Mouse (Mus musculus) liver, adult (tissue): ENCODE results near the gene Nsun6.

ENCODE experiments used
- GATA4 ChIP-seq: IDR thresholded peaks from 2 replicates; pipeline ENCODE4 v1.6.1; 2014; ENCODE audit warnings: mild to moderate bottlenecking, low read length; ENCODE audit not compliant: insufficient replicate concordance

The Nsun6 gene

DNA sequence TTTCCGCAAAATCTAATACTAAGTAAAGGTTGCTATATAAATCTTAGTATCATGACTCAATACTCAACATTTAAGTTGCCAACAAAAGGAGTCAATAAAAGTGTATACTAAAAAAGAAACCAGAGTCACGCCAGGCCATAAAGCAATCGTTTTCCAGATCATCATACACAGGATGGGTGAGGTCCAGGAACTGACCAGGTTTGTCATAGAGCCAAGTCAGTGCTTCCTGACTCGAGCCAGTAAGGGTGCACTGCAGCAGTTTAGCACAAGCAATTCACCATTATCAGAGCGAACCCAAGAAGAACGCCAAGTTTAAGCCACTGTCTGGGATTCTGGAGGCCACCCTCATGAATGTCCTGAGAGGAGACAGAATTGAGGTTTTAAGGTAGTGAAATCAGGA, 16.2 kb downstream of the Nsun6 start:
- no peak for TF ChIP-seq GATA4

GRCm38 (mm10) chr2:15027816-15028215, 27.1 kb downstream of the Nsun6 start:
- no peak for TF ChIP-seq GATA4

DNA sequence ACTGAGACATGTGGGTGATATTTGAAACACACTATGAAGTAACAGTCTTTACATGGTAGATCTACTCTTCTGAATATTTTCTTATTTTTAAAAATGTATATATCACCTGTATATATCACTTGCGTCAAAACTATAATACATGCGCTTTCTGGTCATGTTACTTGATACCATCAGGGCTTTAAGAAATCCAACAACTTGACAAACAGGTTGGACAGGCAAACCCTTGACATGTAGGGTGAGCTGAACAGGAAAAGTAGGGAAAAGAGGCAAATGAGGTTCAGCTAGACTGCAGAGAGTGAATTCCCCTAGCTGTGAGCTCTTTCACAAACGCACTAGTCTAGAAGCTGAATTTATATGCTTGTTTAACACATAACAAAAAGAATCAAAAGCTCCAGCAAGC, 28.1 kb downstream of the Nsun6 start:
- no peak for TF ChIP-seq GATA4

DNA sequence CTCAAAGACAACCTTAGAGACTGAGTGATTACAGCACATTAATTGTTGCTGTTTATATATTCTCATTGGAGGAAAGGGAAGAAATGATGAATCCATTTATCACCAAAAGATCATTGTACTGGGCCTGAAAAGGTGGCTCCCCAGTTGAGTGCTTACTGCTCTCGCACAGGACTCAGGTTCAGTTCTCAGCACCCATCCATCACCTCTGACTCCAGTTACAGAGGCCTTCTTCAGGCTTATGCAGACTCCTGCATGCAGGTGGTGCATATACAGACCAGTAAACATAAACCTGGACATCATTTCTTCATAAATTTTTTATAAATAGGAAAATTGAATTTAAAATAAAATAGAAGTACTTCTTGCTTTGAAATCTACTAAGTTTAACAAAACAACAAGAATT, 46.8 kb downstream of the Nsun6 start:
- TF ChIP-seq GATA4 = no peak

DNA sequence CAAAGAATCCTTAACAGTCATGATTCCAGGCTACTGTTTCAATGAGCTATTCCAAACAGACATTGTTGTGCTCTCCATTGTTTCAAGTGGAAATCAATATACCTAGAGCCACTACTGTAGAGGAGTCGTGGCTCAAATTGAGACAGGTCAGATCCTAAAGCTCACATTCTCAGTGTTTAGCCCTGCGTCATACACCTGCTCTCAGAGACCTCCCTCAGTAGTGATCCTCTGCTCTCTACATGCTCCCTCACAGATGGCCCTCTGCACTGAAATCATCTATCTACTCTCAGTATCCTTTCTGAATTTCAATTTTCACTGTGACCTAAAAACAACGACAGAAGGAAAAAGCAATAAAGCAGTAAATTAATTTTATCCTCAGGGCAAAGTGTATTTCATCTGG, 47.3 kb downstream of the Nsun6 start:
- no peak for TF ChIP-seq GATA4

DNA sequence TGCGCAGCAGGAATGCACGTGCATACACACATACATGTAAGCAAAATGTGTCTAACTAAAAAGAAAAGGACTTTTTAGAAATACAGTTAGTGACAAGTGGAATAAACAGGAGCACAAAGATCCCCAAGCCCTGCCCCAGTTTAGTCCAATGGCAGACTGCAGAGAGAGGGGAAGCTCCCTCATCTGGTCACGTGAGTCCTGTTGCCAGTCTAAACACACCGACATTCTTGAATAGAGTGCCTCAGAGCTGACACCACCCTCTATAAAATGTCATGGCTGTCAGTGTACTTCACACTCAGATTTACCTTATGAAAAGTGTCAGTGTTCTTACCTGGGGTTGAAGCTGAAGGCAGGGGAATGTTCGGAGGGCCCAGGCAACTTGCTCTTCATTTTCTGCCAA, 57.0 kb downstream of the Nsun6 start:
- no peak for TF ChIP-seq GATA4

- TF ChIP-seq GATA4 = no peak
Observed at GRCm38 (mm10) chr2:14996036-14996435, 58.8 kb downstream of the Nsun6 start.

DNA sequence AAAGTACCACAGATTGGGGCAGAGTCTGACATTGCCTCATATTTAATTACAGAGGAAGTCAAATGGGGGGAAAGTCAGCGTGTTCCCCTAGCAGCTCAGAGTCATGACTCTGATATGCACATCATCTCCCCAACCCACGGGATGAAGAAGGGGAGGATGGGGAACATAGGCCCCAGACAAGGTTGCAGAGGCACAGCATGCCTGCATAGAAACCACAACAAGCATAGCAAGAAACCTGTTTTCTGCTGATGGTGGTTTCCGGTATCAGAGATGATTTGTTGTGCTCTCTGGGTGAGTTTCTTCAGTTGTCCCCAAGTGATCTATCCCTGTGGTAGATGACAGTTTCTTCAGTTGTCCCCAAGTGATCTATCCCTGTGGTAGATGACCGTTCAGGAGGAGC, 62.3 kb downstream of the Nsun6 start:
- TF ChIP-seq GATA4 = no peak

DNA sequence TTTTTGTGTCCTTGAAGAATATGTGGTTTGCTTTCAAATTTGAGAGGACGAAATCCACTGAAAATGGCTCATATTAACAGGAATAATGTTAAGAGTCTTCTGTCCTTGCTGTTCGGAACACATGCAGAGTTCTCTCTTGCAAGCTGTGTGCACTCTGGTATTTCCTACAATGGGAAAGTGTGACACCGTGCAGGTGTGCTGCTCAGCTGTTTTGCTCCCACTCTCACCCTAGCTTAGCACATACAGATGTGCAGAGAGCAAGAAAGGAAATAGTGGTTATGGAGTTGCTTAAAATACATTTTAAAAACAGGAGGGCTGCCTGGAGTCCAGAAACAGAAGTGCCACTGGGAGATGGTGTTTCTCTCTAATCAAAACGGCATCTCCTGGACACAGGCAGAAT, 65.5 kb downstream of the Nsun6 start:
- no peak for TF ChIP-seq GATA4

DNA sequence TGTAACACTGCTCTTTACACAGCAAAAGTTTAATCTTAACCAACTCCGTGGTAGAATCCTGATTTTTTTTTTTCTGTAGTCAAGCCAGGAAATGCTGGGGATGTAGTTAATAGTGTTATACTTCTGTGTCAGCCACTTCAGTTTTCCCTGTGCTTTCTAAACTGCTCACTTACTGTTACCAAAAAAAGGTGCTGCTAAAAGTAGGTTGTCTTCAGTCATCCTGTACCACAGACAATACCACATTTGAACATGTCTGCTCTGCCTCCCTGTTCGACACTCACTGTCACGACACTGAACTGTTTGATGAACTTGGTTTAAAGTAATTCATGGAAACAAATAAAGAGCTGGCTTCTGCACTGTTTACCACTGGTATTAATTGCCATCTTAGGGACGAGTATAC, 66.4 kb downstream of the Nsun6 start:
- TF ChIP-seq GATA4 = no peak

DNA sequence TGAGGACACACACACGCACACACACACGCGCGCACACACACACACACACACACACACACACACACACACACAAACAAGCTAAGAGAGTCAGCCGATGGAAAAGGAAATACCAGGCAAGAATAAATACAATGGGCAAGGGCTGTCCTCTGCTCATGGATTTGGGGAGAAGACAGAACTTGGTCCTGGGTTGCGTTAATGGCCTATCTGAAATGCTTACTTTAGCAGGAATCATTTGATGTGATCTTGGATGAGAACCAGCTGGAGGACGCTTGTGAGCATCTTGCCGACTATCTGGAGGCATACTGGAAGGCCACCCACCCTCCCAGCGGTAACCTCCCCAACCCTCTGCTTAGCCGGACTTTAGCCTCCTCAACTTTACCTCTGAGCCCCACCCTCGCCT, 70.8 kb downstream of the Nsun6 start:
- TF ChIP-seq GATA4 = no peak

GRCm38 (mm10) chr2:14961493-14961892, 93.4 kb downstream of the Nsun6 start:
- TF ChIP-seq GATA4 = no peak

DNA sequence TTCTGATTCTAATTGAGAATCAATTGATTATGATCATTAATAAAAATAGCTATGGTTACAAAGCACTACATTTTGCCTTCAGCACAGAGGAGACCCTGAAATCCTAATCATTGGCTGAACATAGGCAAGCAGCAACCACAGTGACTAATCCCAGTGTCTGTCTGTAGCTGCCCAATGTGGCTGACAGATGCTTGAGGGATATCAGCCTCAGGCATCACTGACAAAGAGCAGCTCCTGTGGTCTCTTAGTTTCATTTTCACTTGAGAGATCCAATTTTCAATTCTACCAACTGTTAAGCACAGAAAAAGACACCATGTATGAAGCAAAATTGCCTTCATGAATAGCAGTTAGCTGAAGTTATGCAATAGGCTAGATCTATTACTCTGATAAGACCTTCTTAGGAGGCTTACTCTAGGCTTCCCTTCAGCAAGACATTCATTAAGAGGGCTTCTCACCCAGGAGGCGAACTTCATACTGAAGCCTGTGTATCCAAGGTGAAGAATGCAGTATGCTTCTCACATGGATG, 93.8 kb downstream of the Nsun6 start:
- no peak for TF ChIP-seq GATA4

- no peak for TF ChIP-seq GATA4
Observed at GRCm38 (mm10) chr2:14953090-14953489, 101.8 kb downstream of the Nsun6 start.
